Mouse (Mus musculus) forebrain, embryonic 15.5 days (tissue): ENCODE measurements around the gene P4hb. TPM values are rescaled to one million over a fixed set of nuclear protein-coding genes. Genes with fewer than 3 reads are reported as not detected.
A peak's percentile ranks its signal among the peaks of the same experiment; 100 is the strongest.

ENCODE experiments used
- ATAC-seq: fragments of 200-750 bp; cut with Nextera tagmentation; replicated peaks from 2 replicates; pipeline ENCODE4 v1.8.0; 2017; ENCODE audit warnings: mild to moderate bottlenecking, moderate TSS enrichment, moderate library complexity
- H3K27ac ChIP-seq: fragments of 300-500 bp; sonication (generic); replicated peaks from 2 replicates; pipeline ENCODE4 v1.5.1; 2015; ENCODE audit warnings: mild to moderate bottlenecking, inconsistent platforms
- H3K27me3 ChIP-seq: fragments of 300-500 bp; sonication (generic); 2 replicates; pipeline ENCODE4 v1.6.1; 2015; ENCODE audit warnings: inconsistent platforms
- H3K36me3 ChIP-seq: fragments of 300-500 bp; sonication (generic); 2 replicates; pipeline ENCODE4 v1.6.1; 2015; ENCODE audit warnings: mild to moderate bottlenecking, inconsistent platforms
- H3K4me1 ChIP-seq: fragments of 300-500 bp; sonication (generic); 2 replicates; pipeline ENCODE4 v1.6.1; 2015; ENCODE audit warnings: inconsistent platforms
- H3K4me2 ChIP-seq: fragments of 300-500 bp; sonication (generic); replicated peaks from 2 replicates; pipeline ENCODE4 v1.6.1; 2015; ENCODE audit warnings: mild to moderate bottlenecking, inconsistent platforms
- H3K4me3 ChIP-seq: fragments of 300-500 bp; sonication (generic); 2 replicates; pipeline ENCODE4 v1.5.1; 2015; ENCODE audit warnings: mild to moderate bottlenecking, inconsistent platforms
- H3K9ac ChIP-seq: fragments of 300-500 bp; sonication (generic); replicated peaks from 2 replicates; pipeline ENCODE4 v1.6.1; 2015; ENCODE audit warnings: mild to moderate bottlenecking, inconsistent platforms
- H3K9me3 ChIP-seq: fragments of 300-500 bp; sonication (generic); 2 replicates; pipeline ENCODE4 v1.6.1; 2016; ENCODE audit warnings: inconsistent platforms
- WGBS: fragments of 180-500 bp; shearing (Covaris S2); methylation state at CpG from one replicate; pipeline ENCODE4 v1.1.7; 2015; ENCODE audit warnings: mixed read lengths; 5-methylcytosine and 5-hydroxymethylcytosine counted together
- polyA plus RNA-seq: library from polyadenylated mRNA; unstranded; fragments of >200 nt; fragmentation: Nextera tagmentation; extraction: Ambion mirVana; gene quantifications from 2 replicates; pipeline ENCODE4 v1.2.1, GENCODE M21; 2015

P4hb gene
- 234 and 239 TPM in 2 replicates for polyA plus RNA-seq

- Histone ChIP-seq H3K9ac (peak within 1 kb of the TSS; percentile 82), H3K4me2 (peak within 1 kb of the TSS; percentile 85), H3K27me3 (no peaks in the 10 kb centered on the region), H3K36me3 (peaks cover 35% of the 10 kb centered on the region), H3K4me3 (peak within 1 kb of the TSS; percentile 69), H3K27ac (peak within 1 kb of the TSS; percentile 90), H3K4me1 (peaks cover 28% of the 10 kb centered on the region), H3K9me3 (no peaks in the 10 kb centered on the region)
- under 1% methylated on average over 93 of the region's 94 CpGs for WGBS
- peak; percentile 97 for ATAC-seq
Measured at GRCm38 (mm10) chr11:120572752-120573584, at the start of gene P4hb. TSS of gene P4hb (minus strand) at chr11:120573253.

GRCm38 (mm10) chr11:120622805-120623204 lies 49.8 kb upstream of the P4hb start:
- no peaks in the 10 kb centered on the region for H3K27me3 ChIP-seq
- no peak overlapping the region for H3K4me3 ChIP-seq
- H3K4me1 ChIP-seq = peaks cover 25% of the 10 kb centered on the region
- 89% methylated on average over 6 of the region's 6 CpGs for WGBS
- ATAC-seq = no peak
- H3K36me3 ChIP-seq = peaks cover 60% of the 10 kb centered on the region
- no peaks in the 10 kb centered on the region for H3K9me3 ChIP-seq
- no peak overlapping the region for H3K9ac ChIP-seq
- H3K27ac ChIP-seq = no peak overlapping the region
- H3K4me2 ChIP-seq = no peak overlapping the region

- WGBS = 97% methylated on average over 14 of the region's 14 CpGs
- H3K27me3 ChIP-seq = no peaks in the 10 kb centered on the region
- no peak for ATAC-seq
- no peak overlapping the region for H3K4me3 ChIP-seq
- no peaks in the 10 kb centered on the region for H3K9me3 ChIP-seq
- H3K27ac ChIP-seq = no peak overlapping the region
- peaks cover 48% of the 10 kb centered on the region for H3K36me3 ChIP-seq
- peaks cover 32% of the 10 kb centered on the region for H3K4me1 ChIP-seq
- H3K9ac ChIP-seq = no peak overlapping the region
- H3K4me2 ChIP-seq = no peak overlapping the region
Measured at GRCm38 (mm10) chr11:120620195-120620594, 47.1 kb upstream of the P4hb start.

GRCm38 (mm10) chr11:120618619-120619535 lies 45.8 kb upstream of the P4hb start:
- 95% methylated on average over 25 of the region's 25 CpGs for WGBS
- H3K27ac ChIP-seq = no peak overlapping the region
- peaks cover 53% of the 10 kb centered on the region for H3K36me3 ChIP-seq

GRCm38 (mm10) chr11:120617519-120618112 lies 44.6 kb upstream of the P4hb start, which contains the start of gene Pcyt2:
TSS of gene Pcyt2 (minus strand) at chr11:120617936.
- H3K9ac ChIP-seq = peak within 1 kb of the TSS; percentile 86
- H3K27ac ChIP-seq = peak within 1 kb of the TSS; percentile 81
- peak within 1 kb of the TSS; percentile 85 for H3K4me3 ChIP-seq
- ATAC-seq = peak; percentile 93
- H3K4me2 ChIP-seq = peak within 1 kb of the TSS; percentile 65
- H3K4me1 ChIP-seq = peaks cover 17% of the 10 kb centered on the region
- no peaks in the 10 kb centered on the region for H3K9me3 ChIP-seq
- WGBS = under 1% methylated on average over 56 of the region's 56 CpGs
- H3K27me3 ChIP-seq = no peaks in the 10 kb centered on the region
- peaks cover 46% of the 10 kb centered on the region for H3K36me3 ChIP-seq

More at GRCm38 (mm10) chr11:120618619-120619535, 45.8 kb upstream of the P4hb start:
- no peaks in the 10 kb centered on the region for H3K9me3 ChIP-seq
- no peak overlapping the region for H3K4me2 ChIP-seq
- no peak for ATAC-seq
- peaks cover 24% of the 10 kb centered on the region for H3K4me1 ChIP-seq
- H3K4me3 ChIP-seq = peak overlapping the region; percentile 85; the same call in 1 of the 2 replicates
- H3K27me3 ChIP-seq = no peaks in the 10 kb centered on the region
- H3K9ac ChIP-seq = no peak overlapping the region

GRCm38 (mm10) chr11:120616617-120617294 lies 43.7 kb upstream of the P4hb start:
- H3K36me3 ChIP-seq = peaks cover 46% of the 10 kb centered on the region
- 54% methylated on average over 4 of the region's 4 CpGs for WGBS
- H3K27me3 ChIP-seq = no peaks in the 10 kb centered on the region
- no peak for ATAC-seq
- H3K4me1 ChIP-seq = peaks cover 17% of the 10 kb centered on the region
- peak overlapping the region; percentile 86 for H3K9ac ChIP-seq
- peak overlapping the region; percentile 81 for H3K27ac ChIP-seq
- no peaks in the 10 kb centered on the region for H3K9me3 ChIP-seq
- peak overlapping the region; percentile 65 for H3K4me2 ChIP-seq
- peak overlapping the region; percentile 85 for H3K4me3 ChIP-seq

- ATAC-seq = no peak
- Histone ChIP-seq H3K27ac (no peak overlapping the region), H3K27me3 (no peaks in the 10 kb centered on the region), H3K4me1 (peaks cover 17% of the 10 kb centered on the region), H3K9ac (no peak overlapping the region), H3K9me3 (no peaks in the 10 kb centered on the region), H3K4me3 (0 out of 2 replicates have a peak overlapping the region, but pooled peaks have one; percentile 85), H3K4me2 (no peak overlapping the region), H3K36me3 (peaks cover 43% of the 10 kb centered on the region)
- WGBS = 93% methylated on average over 11 of the region's 11 CpGs
Measured at GRCm38 (mm10) chr11:120615606-120616203, 42.7 kb upstream of the P4hb start.

- no peak overlapping the region for H3K4me3 ChIP-seq
- no peaks in the 10 kb centered on the region for H3K9me3 ChIP-seq
- H3K4me2 ChIP-seq = no peak overlapping the region
- WGBS = 93% methylated on average over 6 of the region's 6 CpGs
- H3K36me3 ChIP-seq = peaks cover 43% of the 10 kb centered on the region
- no peaks in the 10 kb centered on the region for H3K27me3 ChIP-seq
- peaks cover 17% of the 10 kb centered on the region for H3K4me1 ChIP-seq
- no peak overlapping the region for H3K9ac ChIP-seq
- ATAC-seq = no peak
- no peak overlapping the region for H3K27ac ChIP-seq
Measured at GRCm38 (mm10) chr11:120615167-120615566, 42.1 kb upstream of the P4hb start.

GRCm38 (mm10) chr11:120613976-120614375 lies 40.9 kb upstream of the P4hb start:
- no peak for ATAC-seq
- peaks cover 38% of the 10 kb centered on the region for H3K36me3 ChIP-seq
- 87% methylated on average over 8 of the region's 8 CpGs for WGBS

GRCm38 (mm10) chr11:120613481-120613972 lies 40.5 kb upstream of the P4hb start:
- peaks cover 34% of the 10 kb centered on the region for H3K36me3 ChIP-seq

More at GRCm38 (mm10) chr11:120613976-120614375, 40.9 kb upstream of the P4hb start:
- Histone ChIP-seq H3K27ac (no peak overlapping the region), H3K4me2 (no peak overlapping the region), H3K9ac (no peak overlapping the region), H3K9me3 (no peaks in the 10 kb centered on the region), H3K4me1 (peaks cover 17% of the 10 kb centered on the region), H3K4me3 (no peak overlapping the region), H3K27me3 (0 out of 2 replicates have a peak, but pooled peaks cover under 1% of the 10 kb centered on the region)

More at GRCm38 (mm10) chr11:120613481-120613972, 40.5 kb upstream of the P4hb start:
- WGBS = 92% methylated on average over 10 of the region's 10 CpGs
- H3K9ac ChIP-seq = no peak overlapping the region
- no peak for ATAC-seq
- H3K4me1 ChIP-seq = peaks cover 19% of the 10 kb centered on the region
- no peak overlapping the region for H3K4me2 ChIP-seq
- no peak overlapping the region for H3K4me3 ChIP-seq
- no peaks in the 10 kb centered on the region for H3K9me3 ChIP-seq
- no peak overlapping the region for H3K27ac ChIP-seq
- H3K27me3 ChIP-seq = 0 out of 2 replicates have a peak, but pooled peaks cover 2% of the 10 kb centered on the region
